Mouse (Mus musculus) liver, embryonic 12.5 days (tissue): ENCODE measurements at regions not wholly inside any gene's neighbourhood (a gene's known extent, or its start where the extent isn't known, plus 50 kb on each side); places are given as distances from the start of the nearest gene placed in this dataset.
"Not testable (repeated sequence)": the region's sequence is repeated elsewhere in the genome, so short reads cannot be mapped to it uniquely, and the experiment has no call there.

ENCODE experiments used
- ATAC-seq: fragments of 200-750 bp; cut with Nextera tagmentation; 2 replicates; pipeline ENCODE4 v1.8.0; 2017; ENCODE audit warnings: moderate number of reproducible peaks, mild to moderate bottlenecking, moderate library complexity
- H3K27ac ChIP-seq: fragments of 300-500 bp; sonication (generic); 2 replicates; pipeline ENCODE4 v1.5.1; 2016; ENCODE audit warnings: mild to moderate bottlenecking
- H3K27me3 ChIP-seq: fragments of 300-500 bp; sonication (generic); replicated peaks from 2 replicates; pipeline ENCODE4 v1.6.1; 2016; ENCODE audit warnings: mild to moderate bottlenecking, moderate library complexity
- H3K36me3 ChIP-seq: fragments of 300-500 bp; sonication (generic); 2 replicates; pipeline ENCODE4 v1.6.1; 2016; ENCODE audit warnings: mild to moderate bottlenecking, moderate library complexity
- H3K4me1 ChIP-seq: fragments of 300-500 bp; sonication (generic); 2 replicates; pipeline ENCODE4 v1.6.1; 2016
- H3K4me2 ChIP-seq: fragments of 300-500 bp; sonication (generic); 2 replicates; pipeline ENCODE4 v1.6.1; 2016; ENCODE audit warnings: mild to moderate bottlenecking, moderate library complexity
- H3K4me3 ChIP-seq: fragments of 300-500 bp; sonication (generic); 2 replicates; pipeline ENCODE4 v1.5.1; 2016; ENCODE audit warnings: mild to moderate bottlenecking, moderate library complexity
- H3K9ac ChIP-seq: fragments of 300-500 bp; sonication (generic); 2 replicates; pipeline ENCODE4 v1.6.1; 2016; ENCODE audit warnings: mild to moderate bottlenecking, moderate library complexity
- H3K9me3 ChIP-seq: fragments of 300-500 bp; sonication (generic); replicated peaks from 2 replicates; pipeline ENCODE4 v1.6.1; 2016; ENCODE audit warnings: mild to moderate bottlenecking, moderate library complexity
- WGBS: fragments of 180-500 bp; shearing (Covaris S2); methylation state at CpG from one replicate; pipeline ENCODE4 v1.1.7; 2016; ENCODE audit not compliant: insufficient replicate concordance; 5-methylcytosine and 5-hydroxymethylcytosine counted together

GRCm38 (mm10) chr16:42501109-42501508, 160.7 kb upstream of the Gap43 start:
- 21% methylated on average over 3 of the region's 3 CpGs for WGBS
- H3K27ac ChIP-seq, H3K9ac ChIP-seq, H3K4me1 ChIP-seq, H3K36me3 ChIP-seq, H3K27me3 ChIP-seq, ATAC-seq, H3K9me3 ChIP-seq, H3K4me3 ChIP-seq, H3K4me2 ChIP-seq: not testable (repeated sequence)

DNA sequence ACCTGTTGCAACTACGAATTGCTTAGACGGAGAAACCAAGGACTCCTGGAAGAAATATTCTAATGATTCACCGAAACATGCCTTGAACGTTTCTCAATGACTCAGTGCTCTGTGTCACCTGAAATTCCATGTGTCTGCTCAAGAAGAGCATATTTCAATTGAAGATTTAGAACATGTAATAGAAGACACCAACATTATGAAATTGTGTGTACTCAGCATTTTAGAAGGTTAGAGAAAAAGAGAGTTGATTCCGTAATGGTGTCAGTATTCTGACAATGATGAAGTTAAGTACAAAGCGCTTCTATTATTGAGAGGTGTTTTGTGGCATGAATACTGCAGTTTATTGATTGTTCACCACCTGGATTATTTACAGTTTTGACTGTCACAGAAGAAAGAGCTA, 159.1 kb upstream of the Gap43 start:
- no peak overlapping the region for H3K4me3 ChIP-seq

GRCm38 (mm10) chr16:42498368-42498767, 157.9 kb upstream of the Gap43 start:
- no peak overlapping the region for H3K27ac ChIP-seq
- no peaks in the 10 kb centered on the region for H3K36me3 ChIP-seq
- no peak overlapping the region for H3K9ac ChIP-seq
- ATAC-seq, result no peak
- 55% methylated on average over 2 of the region's 2 CpGs for WGBS
- H3K4me1 ChIP-seq, result no peaks in the 10 kb centered on the region
- no peak overlapping the region for H3K4me3 ChIP-seq
- no peaks in the 10 kb centered on the region for H3K9me3 ChIP-seq
- H3K27me3 ChIP-seq, result no peaks in the 10 kb centered on the region
- H3K4me2 ChIP-seq, result no peak overlapping the region

More for the DNA sequence above, 159.1 kb upstream of the Gap43 start:
- WGBS, result 72% methylated on average over 6 of the region's 6 CpGs
- Histone ChIP-seq H3K4me2 (no peak overlapping the region), H3K27ac (no peak overlapping the region), H3K9me3 (no peaks in the 10 kb centered on the region), H3K27me3 (no peaks in the 10 kb centered on the region), H3K9ac (no peak overlapping the region), H3K4me1 (no peaks in the 10 kb centered on the region), H3K36me3 (no peaks in the 10 kb centered on the region)
- no peak for ATAC-seq

- 74% methylated on average over 1 of the region's 1 CpGs for WGBS
- H3K4me3 ChIP-seq, result no peak overlapping the region
- H3K27me3 ChIP-seq, result no peaks in the 10 kb centered on the region
- no peak for ATAC-seq
- no peaks in the 10 kb centered on the region for H3K4me1 ChIP-seq
- H3K9ac ChIP-seq, result no peak overlapping the region
- H3K9me3 ChIP-seq, result no peaks in the 10 kb centered on the region
- H3K27ac ChIP-seq, result no peak overlapping the region
- H3K36me3 ChIP-seq, result no peaks in the 10 kb centered on the region
- H3K4me2 ChIP-seq, result no peak overlapping the region
Observed at GRCm38 (mm10) chr16:42493596-42493995, 153.1 kb upstream of the Gap43 start.

- Histone ChIP-seq H3K27ac (no peak overlapping the region), H3K4me2 (no peak overlapping the region), H3K4me1 (no peaks in the 10 kb centered on the region), H3K4me3 (no peak overlapping the region), H3K36me3 (no peaks in the 10 kb centered on the region), H3K27me3 (no peaks in the 10 kb centered on the region), H3K9me3 (no peaks in the 10 kb centered on the region), H3K9ac (no peak overlapping the region)
- WGBS, result 48% methylated on average over 4 of the region's 4 CpGs
- no peak for ATAC-seq
Observed at GRCm38 (mm10) chr16:42488745-42489144, 148.3 kb upstream of the Gap43 start.

- no peak for ATAC-seq
- no peaks in the 10 kb centered on the region for H3K27me3 ChIP-seq
- no peak overlapping the region for H3K4me2 ChIP-seq
- no peak overlapping the region for H3K27ac ChIP-seq
- no peaks in the 10 kb centered on the region for H3K36me3 ChIP-seq
- H3K4me3 ChIP-seq, result no peak overlapping the region
- H3K9me3 ChIP-seq, result 0 out of 2 replicates have a peak, but pooled peaks cover 2% of the 10 kb centered on the region
- no peak overlapping the region for H3K9ac ChIP-seq
- WGBS, result 55% methylated on average over 5 of the region's 5 CpGs
- no peaks in the 10 kb centered on the region for H3K4me1 ChIP-seq
Observed at GRCm38 (mm10) chr16:42479978-42480377, 139.5 kb upstream of the Gap43 start.

DNA sequence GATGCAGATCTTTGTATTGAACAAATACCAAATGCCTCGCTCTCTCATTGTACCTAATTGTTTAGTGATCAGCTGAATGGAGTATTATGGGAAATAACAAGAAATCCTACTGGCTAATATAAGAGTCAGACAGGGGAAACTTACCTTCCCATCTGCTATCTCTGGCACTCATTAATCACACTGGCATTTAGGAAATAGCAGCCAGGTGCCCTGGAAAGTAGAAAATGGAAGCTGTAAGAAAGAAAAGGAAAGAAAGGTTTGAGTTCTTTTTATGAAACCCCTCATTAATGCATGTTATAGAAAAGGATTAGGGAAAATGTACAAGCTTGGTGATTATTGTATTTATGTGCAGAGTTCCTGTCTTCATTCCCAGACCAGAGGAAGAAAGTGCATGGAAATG, 126.5 kb upstream of the Gap43 start:
- Histone ChIP-seq H3K27me3 (no peaks in the 10 kb centered on the region), H3K27ac (no peak overlapping the region), H3K4me3 (no peak overlapping the region), H3K4me2 (no peak overlapping the region), H3K36me3 (no peaks in the 10 kb centered on the region), H3K9me3 (no peaks in the 10 kb centered on the region), H3K4me1 (no peaks in the 10 kb centered on the region), H3K9ac (no peak overlapping the region)
- WGBS, result 55% methylated on average over 1 of the region's 1 CpGs
- no peak for ATAC-seq

DNA sequence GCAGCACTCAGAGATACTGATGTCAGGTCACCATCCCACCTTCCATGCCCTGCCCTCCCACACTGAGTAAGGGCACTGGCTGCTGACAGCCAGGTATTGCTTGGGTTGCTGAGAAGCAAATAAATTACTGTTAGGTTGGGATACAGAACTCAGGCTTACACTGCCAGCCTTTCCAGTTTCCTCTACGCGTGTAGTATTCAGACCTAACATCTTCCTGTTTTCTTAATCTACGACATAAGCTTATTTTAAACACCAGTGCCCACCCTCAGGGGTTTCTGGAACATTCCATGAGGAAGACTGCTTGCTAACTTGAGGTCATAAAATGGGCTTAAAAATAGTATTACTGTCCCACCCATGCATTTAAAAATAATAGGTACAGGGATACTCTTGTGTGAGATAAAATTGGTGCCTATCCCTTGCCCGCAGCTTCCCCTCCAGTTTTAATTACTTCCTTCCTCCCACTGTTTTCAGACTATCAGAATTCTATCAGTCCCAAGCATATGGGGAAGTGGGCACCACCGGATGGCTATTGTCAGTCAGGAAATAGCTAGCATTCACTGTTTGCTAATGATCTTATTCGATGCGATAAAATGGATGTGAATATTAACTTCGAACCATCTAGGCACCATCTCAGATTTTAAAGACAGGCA, 116.0 kb upstream of the Gap43 start:
- WGBS, result 17% methylated on average over 8 of the region's 8 CpGs
- no peaks in the 10 kb centered on the region for H3K9me3 ChIP-seq
- no peaks in the 10 kb centered on the region; the same call in 1 of the 2 replicates for H3K27me3 ChIP-seq
- ATAC-seq, result no peak
- no peak overlapping the region for H3K9ac ChIP-seq
- H3K4me2 ChIP-seq, result no peak overlapping the region
- no peaks in the 10 kb centered on the region for H3K36me3 ChIP-seq
- H3K4me1 ChIP-seq, result no peaks in the 10 kb centered on the region
- no peak overlapping the region for H3K27ac ChIP-seq
- H3K4me3 ChIP-seq, result no peak overlapping the region

DNA sequence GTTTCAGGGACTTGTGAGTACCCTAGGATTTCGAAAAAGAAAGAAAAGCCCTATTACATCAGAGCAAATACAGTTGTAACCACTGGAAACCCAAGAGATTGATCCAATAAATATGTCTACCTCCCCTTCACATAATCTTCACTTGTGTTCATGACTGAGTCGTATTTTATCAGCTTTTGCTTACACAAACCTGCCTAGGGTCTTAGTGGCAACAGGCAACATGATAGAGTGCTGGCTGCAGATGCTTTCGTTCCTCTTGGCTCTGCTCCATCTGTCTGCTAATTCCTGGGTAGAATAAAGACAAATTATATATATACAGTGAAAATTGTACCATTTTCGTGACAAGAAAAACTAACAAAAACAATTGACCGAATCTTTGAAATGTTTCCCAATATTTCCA, 112.9 kb upstream of the Gap43 start:
- no peaks in the 10 kb centered on the region for H3K9me3 ChIP-seq
- H3K36me3 ChIP-seq, result no peaks in the 10 kb centered on the region
- no peak overlapping the region for H3K4me3 ChIP-seq
- 51% methylated on average over 5 of the region's 5 CpGs for WGBS
- H3K27ac ChIP-seq, result no peak overlapping the region
- no peak overlapping the region for H3K4me2 ChIP-seq
- H3K9ac ChIP-seq, result no peak overlapping the region
- no peak for ATAC-seq
- no peaks in the 10 kb centered on the region for H3K27me3 ChIP-seq
- no peaks in the 10 kb centered on the region for H3K4me1 ChIP-seq

DNA sequence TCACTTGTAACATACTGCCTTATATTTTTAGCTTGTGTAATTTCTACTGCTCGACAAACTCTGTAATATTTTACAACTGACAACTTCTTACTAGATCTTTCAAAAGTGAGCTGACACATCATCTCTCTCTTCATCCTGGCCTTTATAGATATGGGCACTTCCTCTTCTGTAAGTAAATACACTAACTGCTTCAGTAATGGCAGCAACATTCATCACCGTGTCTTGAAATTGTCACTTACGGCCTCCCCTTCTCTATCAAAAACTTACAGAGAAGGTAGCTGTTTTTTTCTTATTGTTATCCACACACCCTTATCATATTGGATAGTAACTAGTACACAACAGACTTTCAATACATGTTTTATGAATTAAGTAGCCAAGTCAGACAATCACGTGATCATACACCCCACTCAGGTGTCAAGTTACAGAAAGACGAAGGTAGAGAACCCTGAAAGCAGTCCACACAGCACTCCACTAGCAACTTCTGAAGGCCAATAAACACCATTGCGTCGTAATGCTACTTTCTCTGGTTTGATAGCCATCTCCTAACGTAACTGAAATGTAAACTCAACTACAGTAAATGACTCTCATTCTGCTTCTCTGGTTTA, 109.5 kb upstream of the Gap43 start:
- Histone ChIP-seq H3K9ac (no peak overlapping the region), H3K36me3 (no peaks in the 10 kb centered on the region), H3K4me1 (no peaks in the 10 kb centered on the region), H3K4me2 (no peak overlapping the region), H3K9me3 (no peaks in the 10 kb centered on the region), H3K27ac (no peak overlapping the region), H3K27me3 (no peaks in the 10 kb centered on the region), H3K4me3 (no peak overlapping the region)
- 65% methylated on average over 8 of the region's 8 CpGs for WGBS
- ATAC-seq, result no peak

DNA sequence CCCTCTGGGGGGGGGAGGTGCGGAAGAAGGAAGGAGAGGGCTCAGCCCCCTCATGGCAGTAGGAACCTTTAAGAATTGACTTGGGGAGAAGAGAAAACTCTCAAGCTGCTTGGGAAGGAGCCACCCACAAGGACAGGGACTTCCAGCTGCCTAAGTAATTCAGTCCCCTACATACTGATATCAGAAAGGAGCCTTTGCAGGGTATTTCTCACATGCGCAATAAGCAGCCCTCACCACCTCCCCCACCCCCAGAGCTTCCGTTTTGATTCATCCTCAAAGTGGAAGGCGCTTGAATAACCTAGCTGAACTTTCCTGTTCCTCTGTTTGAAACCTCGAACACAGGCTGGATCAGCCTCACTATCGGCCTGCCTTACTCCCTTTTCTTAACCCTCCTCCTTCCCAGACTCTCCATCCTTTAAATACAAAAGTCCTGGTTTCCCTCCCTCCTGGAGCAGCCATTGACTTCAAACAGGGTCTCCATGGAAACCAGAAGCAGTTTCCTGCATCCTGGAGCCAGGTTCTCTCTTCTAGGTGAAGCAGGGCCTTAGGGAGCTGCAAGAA, 104.5 kb upstream of the Gap43 start:
- Histone ChIP-seq H3K4me2 (no peak overlapping the region), H3K9me3 (no peaks in the 10 kb centered on the region), H3K27ac (no peak overlapping the region), H3K36me3 (no peaks in the 10 kb centered on the region), H3K4me1 (no peaks in the 10 kb centered on the region), H3K27me3 (no peaks in the 10 kb centered on the region), H3K9ac (no peak overlapping the region), H3K4me3 (no peak overlapping the region)
- ATAC-seq, result no peak
- WGBS, result 15% methylated on average over 6 of the region's 6 CpGs

- no peaks in the 10 kb centered on the region for H3K36me3 ChIP-seq
- no peaks in the 10 kb centered on the region for H3K4me1 ChIP-seq
- H3K4me3 ChIP-seq, result no peak overlapping the region
- H3K9me3 ChIP-seq, result no peaks in the 10 kb centered on the region
- H3K9ac ChIP-seq, result no peak overlapping the region
- H3K27me3 ChIP-seq, result no peaks in the 10 kb centered on the region
- H3K4me2 ChIP-seq, result no peak overlapping the region
- 38% methylated on average over 10 of the region's 10 CpGs for WGBS
- ATAC-seq, result no peak
- no peak overlapping the region for H3K27ac ChIP-seq
Observed at GRCm38 (mm10) chr16:42444408-42444862, 104.0 kb upstream of the Gap43 start.
